Mouse (Mus musculus): Measurements from ENCODE around the gene Crk.

Crk gene

DNA sequence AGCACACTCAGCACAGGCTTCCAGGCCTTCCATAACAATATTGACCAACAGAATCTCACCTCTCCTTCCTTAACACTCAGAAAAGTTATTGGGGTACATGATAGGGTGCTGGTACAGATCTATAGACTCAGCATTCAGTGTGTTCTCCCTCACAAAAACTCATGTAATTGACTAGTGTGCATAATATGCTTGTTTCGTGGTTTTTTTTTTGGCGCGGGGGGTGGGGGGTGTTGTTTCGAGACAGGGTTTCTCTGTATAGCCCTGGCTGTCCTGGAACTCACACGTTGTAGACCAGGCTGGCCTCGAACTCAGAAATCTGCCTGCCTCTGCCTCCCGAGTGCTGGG is 59.4 kb downstream of the Crk start:
- no peak for DNase-seq (ENCODE audit: low spot score in 2 of 2)

DNA sequence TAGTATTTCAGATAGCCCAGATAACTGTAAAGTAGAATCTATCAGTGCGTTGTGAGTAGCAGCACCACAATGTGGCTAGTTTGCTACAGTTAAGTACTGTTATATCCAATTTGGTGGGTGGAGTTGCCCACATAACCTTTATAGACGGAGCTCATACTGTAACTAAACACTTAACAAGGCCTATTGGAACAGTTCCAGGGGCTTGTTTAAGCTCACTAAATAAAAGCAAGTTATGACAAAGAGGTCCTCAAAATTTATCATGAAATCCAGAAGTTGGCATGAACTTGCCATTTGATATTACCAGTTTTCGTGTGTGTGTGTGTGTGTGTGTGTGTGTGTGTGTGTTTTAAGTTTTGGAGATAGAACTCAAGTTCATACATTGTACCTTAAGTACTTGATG is 61.1 kb downstream of the Crk start:
- no peak for DNase-seq (ENCODE audit: low spot score in 2 of 2)

DNA sequence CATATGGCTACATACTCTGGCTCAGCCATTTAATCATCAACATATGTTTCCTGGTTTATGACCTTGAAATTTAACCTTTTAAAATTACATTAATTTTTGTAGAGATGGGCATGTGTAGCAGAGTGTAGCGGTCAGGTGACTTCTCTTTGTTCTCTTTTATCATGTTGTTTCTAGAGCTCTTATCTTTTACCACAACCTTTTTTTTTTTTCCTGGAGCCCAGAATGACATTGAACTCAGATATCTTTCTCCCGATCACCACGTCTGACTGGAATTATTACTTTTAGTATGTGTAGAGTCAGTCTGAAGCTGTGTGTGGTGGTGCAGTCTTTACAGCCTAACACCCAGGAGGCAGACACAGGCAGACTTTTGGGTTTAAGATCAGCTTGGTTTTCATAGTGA is 62.6 kb downstream of the Crk start:
- DNase-seq (ENCODE audit: low spot score in 2 of 2): no peak

DNA sequence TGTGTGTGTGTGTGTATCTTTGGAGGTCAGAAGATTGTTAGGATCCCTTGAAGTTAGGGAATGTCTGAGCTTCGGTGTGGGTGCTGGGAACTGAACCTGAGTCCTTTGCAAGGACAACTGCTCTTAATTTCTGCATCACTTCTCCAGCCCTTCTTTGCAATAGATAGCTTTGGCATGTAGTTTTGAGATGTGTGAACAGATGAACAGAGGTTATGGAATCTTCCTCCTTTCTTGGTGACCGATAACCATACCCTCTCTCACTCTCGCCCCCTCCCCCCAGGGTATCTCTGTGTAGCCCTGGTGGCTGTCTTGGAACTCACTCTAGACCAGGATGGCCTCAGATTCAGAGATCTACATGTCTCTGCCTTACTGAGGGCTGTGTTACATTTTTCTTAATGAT is 65.7 kb downstream of the Crk start:
- no peak for DNase-seq (ENCODE audit: low spot score in 2 of 2)

DNA sequence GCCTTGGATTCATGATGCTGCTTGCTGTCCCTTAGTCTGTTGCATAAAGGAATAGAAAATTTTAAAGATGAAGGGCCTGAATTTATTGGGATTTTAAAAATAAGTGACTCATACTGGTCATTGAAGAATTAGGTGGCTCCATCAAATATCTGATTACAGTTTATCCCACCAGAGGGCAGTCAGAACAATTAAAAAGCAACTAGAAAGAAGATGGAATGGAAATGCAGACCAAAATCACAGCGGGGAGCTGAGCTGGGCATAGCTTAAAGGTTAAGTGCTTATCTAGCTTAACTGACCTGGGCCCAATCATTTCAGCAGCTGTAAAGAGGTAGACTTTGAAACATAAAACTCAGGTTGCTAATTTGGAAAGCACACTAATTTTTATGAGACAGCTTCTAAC is 71.5 kb downstream of the Crk start:
- DNase-seq (ENCODE audit: low spot score in 2 of 2): no peak

DNA sequence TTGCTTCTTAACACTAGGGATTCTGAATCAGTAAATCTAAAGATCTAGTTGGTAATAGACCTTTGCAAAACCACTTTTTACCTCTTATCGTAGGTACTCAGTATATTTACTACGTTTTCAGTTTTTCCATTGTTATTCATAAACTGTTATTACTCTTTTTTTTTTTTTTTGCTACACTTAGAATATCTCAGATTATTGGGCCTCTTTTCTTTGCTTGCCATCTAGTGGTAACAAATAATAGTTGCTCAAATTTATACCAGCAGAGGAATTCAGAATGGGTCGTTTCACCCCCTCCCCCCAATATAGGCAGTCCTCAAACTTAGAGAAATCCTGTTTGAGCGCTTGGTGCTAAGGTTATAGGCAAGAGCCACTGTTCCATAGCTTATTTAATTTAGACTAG is 72.0 kb downstream of the Crk start:
- no peak for DNase-seq (ENCODE audit: low spot score in 2 of 2)

Data from thymus, postnatal 10 days (tissue).